Mouse (Mus musculus): Measurements from ENCODE around the gene Ipo4. TPM values are rescaled to one million over a fixed set of nuclear protein-coding genes. Genes with fewer than 3 reads are reported as not detected.
A peak's percentile ranks its signal among the peaks of the same experiment; 100 is the strongest.

Ipo4 gene
- polyA plus RNA-seq, 1 experiment = 83.8 TPM

DNA sequence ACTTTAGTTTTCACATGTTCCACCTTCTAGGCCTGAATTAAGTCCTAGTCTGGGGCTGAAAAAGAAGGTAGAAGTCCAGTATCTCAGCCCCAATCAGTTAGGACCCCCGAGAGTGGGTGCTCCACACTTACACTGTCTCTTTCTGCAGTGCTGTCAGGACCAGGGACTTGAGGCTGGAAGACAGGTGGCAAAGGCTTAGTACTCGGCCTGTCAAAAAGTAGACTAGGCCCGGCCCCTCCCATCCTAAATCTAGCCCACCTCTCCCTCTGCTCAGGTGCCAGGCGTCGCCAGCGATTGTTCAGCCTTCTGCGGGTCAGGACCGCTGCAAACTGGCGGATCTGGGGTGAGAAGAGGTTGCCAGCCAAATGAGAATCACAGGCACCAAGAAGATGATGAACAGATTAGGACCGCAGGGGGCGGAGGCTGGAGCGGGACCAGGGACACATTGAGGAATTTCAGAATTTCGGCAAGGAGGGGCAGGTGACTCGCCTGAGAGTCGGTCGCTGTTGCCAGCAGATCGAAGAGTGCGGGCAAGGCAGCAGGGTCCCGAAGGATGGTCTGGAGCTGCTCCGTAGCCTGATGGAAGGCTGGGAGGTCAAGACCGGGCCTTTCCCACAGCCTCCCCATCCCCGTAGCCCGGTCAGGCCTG is 759 bp downstream of the Ipo4 start:
- no peak for DNase-seq (ENCODE audit: low spot score)

DNA sequence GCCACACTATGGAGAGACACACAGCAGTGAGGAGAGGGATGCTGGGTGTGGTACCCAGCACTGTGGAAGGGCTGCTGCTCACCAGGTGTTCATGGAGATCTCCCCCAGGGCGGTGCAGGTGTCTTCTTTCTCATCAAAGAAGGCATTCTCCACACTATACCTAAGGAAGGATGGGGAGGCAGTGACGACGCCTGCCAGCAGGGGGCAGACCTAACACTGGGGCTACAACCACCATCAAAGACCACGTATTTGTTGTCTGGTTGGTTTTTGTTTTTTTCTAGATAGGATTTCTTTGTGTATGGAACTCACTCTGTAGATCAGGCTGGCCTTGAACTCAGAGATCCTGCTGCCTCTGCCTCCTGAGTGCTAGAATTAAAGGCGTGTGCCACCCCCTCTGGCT is 6.4 kb downstream of the Ipo4 start:
- DNase-seq (ENCODE audit: low spot score) = no peak

GRCm38 (mm10) chr14:55628077-55628827 is 7.5 kb downstream of the Ipo4 start:
- no peak for DNase-seq (ENCODE audit: low spot score)

GRCm38 (mm10) chr14:55618486-55619195 is 17.1 kb downstream of the Ipo4 start:
- no peak for DNase-seq (ENCODE audit: low spot score)

GRCm38 (mm10) chr14:55617822-55618221 is 17.9 kb downstream of the Ipo4 start, which contains the start of gene Rec8:
Gene Rec8, plus strand, starts transcription at chr14:55618037.
- no peak for DNase-seq (ENCODE audit: low spot score)

DNA sequence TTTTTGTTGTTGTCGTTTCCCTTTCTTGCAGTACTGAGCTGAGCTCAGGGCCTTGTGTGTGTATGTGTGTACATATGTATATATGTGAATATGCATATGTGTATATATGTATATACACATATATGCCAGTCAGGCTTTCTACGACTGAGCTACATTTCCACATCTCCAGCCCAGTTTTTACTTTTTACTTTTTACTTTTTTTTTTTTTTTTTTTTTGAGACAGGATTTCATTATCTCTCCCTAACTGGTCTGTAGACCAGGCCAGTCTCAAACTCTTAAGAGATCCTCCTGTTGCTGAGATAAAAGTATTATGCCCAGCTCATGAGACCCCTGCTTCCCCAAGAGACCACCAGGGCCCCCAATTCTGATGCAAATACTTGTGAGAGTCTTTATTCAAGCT is 18.9 kb downstream of the Ipo4 start:
- no peak for DNase-seq (ENCODE audit: low spot score)

- no peak for DNase-seq (ENCODE audit: low spot score)
Measured at GRCm38 (mm10) chr14:55615876-55616275, 19.9 kb downstream of the Ipo4 start.

- DNase-seq (ENCODE audit: low spot score) = no peak
Measured at GRCm38 (mm10) chr14:55614565-55615178, 21.1 kb downstream of the Ipo4 start.

- DNase-seq (ENCODE audit: low spot score) = no peak
Measured at GRCm38 (mm10) chr14:55613346-55613745, 22.4 kb downstream of the Ipo4 start.

DNA sequence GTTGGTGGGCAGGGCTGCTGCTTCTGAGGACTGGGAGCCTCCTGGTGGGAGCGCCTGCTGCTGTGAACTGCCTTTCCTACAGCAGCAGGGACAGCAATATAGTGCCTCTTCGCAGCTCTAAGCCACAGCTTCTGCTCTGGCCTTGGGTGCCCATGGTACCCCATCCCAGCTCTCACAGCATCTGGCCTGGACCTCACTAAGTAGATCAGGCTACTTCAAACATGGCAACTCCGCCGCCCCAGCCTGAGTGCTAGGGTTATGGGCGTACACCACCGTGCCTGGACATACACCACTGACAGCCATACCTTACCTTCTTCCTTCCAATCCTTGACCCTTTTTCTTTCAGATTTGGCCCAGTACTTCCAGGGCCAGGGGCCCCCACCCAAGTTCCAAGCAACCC is 27.4 kb downstream of the Ipo4 start:
- no peak for DNase-seq (ENCODE audit: low spot score)

DNA sequence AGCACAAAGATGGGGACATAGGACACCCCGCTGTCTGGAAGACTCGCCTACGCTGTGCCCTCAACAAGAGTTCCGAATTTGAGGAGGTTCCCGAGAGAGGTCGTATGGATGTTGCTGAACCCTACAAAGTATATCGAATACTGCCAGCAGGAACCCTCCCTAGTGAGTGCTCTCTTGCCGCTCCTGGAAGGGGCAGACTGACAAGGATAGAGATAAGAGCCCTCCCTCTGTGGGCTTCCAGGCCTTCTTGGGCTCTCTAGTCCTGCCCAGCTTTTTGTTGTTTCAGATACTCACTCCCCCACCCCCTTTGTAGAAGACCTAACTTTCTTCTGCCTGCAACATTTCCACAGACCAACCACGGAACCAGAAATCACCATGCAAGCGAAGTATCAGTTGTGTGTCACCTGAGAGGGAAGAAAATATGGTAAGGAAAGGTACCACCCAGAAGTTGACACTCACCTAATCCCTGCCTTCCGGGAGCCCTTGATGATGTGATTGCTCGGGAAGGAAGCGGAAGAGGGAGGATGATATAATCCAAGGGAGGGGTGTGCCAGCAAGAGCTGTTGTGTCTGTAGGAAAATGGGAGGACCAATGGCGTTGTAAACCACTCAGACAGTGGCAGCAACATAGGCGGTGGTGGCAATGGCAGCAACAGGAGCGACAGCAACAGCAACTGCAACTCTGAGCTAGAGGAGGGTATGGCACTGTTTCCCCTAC is 29.9 kb downstream of the Ipo4 start:
- DNase-seq (ENCODE audit: low spot score) = no peak

DNA sequence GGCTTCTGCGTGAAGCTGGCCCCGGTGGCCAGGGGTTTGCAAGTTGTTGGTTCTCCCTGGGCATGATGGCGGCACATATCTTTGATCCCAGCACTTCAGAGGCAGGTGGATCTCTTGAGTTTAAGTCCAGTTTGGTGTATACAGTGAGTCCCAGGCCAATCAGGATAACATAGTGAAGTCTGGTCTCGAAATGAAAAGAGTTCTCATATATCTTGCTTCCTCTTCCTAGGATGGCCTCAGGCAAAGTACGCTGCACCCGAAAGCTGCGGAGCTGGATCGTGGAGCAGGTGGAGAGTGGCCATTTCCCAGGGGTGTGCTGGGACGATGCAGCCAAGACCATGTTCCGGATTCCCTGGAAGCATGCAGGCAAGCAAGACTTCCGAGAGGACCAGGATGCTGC is 30.9 kb downstream of the Ipo4 start:
- DNase-seq (ENCODE audit: low spot score) = no peak

GRCm38 (mm10) chr14:55603633-55604576 is 31.9 kb downstream of the Ipo4 start:
- peak; percentile 67 for DNase-seq (ENCODE audit: low spot score)

- no peak for DNase-seq (ENCODE audit: low spot score)
Measured at GRCm38 (mm10) chr14:55603271-55603632, 32.5 kb downstream of the Ipo4 start, which contains the start of gene Irf9. Gene Irf9, plus strand, starts transcription at chr14:55603571.

DNA sequence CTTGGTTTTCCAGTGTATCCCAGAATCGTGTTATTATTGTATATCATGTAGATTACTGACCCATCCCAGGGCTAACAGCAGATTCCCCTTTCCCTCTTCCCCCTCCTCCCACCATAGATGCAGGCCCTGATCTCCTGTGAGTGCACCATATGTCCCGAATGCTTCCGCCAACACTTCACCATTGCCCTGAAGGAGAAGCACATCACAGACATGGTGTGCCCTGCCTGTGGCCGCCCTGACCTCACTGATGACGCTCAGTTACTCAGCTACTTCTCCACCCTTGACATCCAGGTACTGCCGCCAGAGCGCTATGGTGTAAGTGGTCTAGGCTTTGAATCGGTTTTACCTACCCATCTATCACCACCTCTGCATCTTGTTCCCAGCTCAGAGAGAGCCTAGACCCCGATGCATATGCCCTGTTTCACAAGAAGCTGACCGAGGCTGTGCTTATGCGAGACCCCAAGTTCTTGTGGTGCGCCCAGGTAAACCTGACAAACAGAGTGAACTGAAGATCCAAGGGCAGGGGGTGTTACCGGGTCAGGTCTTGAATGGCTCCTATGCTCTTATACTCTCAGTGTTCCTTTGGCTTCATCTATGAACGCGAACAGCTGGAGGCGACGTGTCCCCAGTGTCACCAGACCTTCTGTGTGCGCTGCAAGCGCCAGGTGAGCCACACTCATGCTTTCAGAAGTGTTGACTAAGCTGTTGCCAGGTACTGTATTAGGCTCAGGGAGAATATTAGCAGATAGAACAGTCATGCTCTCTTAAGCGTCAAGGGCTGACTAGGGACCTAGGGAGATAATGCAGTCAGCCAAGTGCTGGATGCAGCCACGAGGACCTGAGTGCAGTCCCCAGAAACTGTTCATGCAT is 37.0 kb downstream of the Ipo4 start:
- DNase-seq (ENCODE audit: low spot score) = no peak

DNA sequence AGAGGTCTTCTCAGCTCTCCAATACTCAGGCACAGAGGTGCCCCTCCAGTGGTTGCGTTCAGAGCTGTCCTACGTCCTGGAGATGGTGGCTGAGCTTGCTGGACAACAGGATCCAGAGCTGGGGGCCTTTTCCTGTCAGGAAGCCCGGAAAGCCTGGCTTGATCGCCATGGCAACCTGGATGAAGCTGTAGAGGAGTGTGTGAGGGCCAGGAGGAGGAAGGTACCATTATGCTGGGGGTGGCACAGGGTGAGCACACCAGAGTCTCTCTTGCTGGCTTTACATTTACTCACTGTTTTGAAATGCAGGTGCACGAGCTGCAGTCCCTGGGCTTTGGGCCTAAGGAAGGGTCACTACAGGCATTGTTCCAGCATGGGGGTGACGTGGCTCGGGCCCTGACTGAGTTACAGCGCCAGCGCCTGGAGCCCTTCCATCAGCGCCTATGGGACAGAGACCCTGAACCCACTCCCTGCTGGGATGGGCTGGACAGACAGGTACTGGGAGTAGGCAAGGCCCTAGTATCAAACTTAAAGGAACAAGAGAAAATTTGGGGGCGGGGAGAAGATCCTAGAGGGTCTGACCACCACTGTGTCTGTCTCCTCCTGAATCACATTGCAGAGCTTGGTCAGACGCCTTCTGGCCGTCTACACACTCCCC is 39.6 kb downstream of the Ipo4 start:
- no peak for DNase-seq (ENCODE audit: low spot score)

DNA sequence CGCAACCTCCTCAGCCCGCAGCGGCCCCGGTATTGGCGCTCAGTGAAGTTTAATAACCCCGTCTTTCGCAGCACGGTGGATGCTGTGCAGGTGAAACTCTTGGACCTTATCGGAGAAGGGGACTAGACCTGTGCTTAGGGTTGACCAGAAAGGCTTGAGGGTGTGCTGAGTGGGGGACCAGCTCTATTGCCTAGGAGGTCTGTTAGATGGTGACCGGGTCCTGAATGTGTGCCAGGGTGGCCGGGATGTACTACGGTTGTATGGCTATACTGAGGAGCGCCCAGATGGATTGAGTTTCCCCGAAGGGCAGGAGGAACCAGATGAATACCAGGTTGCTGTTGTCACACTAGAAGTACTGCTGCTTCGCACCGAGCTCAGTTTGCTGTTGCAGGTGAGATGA is 43.5 kb downstream of the Ipo4 start:
- no peak for DNase-seq (ENCODE audit: low spot score)

DNA sequence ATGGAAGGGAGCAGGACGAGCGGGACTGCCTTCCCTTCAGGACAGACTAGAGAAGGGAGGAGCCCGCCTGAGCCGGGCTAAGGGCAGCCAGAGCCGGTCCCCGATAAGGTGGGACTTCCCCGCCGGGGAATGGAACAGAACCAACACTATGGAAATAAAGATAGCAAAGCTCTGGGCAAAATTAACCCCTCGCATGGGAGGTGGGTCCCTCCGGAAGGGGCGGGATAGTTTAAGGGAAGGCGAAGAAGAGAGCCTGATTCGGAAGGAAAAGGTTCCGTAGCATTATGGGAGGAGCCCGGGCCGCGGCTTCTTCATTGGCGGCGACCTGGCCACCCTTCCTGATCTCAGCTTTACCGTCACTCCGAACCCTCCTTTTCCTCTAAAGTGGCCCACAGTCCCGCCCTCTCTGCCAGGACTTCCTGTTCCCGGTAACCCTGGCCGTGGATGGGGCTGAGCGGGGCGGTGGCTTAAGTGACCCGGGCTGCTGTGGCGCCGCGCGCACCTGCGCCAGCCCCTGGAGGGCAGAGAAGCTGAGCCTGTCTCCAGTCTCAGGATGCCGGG is 44.3 kb downstream of the Ipo4 start, which contains the start of gene Rnf31:
TSS of gene Rnf31 (plus strand) at position 378 of the 561 bp plus-strand sequence.
- DNase-seq (ENCODE audit: low spot score) = peak; percentile 81
